Mouse (Mus musculus): ENCODE data around the gene Gas6. TPM values are rescaled to one million over a fixed set of nuclear protein-coding genes. Genes with fewer than 3 reads are reported as not detected.

The Gas6 gene
- polyA plus RNA-seq, 1 experiment from 2014 or later, result 101 TPM

- no peak overlapping the region for H3K27ac ChIP-seq (replicated peaks)
- no peak; the same call in 1 of the 2 replicates for ATAC-seq (ENCODE audit: extremely low read depth, insufficient number of reproducible peaks, low FRiP score, low TSS enrichment)
- H3K4me3 ChIP-seq, result no peak overlapping the region
- WGBS, result 70% methylated on average over 17 of the region's 17 CpGs
- H3K4me1 ChIP-seq, result no peaks in the 10 kb centered on the region; the same call in 1 of the 2 replicates
- H3K36me3 ChIP-seq, result peaks cover 19% of the 10 kb centered on the region
- H3K27me3 ChIP-seq (replicated peaks), result 0 out of 2 replicates have a peak, but pooled peaks cover 3% of the 10 kb centered on the region
- no peaks in the 10 kb centered on the region for H3K9me3 ChIP-seq
- H3K4me2 ChIP-seq, result no peak overlapping the region
- H3K9ac ChIP-seq, result no peak overlapping the region
Measured at GRCm38 (mm10) chr8:13461085-13461765, 33.1 kb downstream of the Gas6 start.

GRCm38 (mm10) chr8:13459431-13459830, 34.9 kb downstream of the Gas6 start:
- Histone ChIP-seq H3K9ac (no peak overlapping the region), H3K4me2 (no peak overlapping the region), H3K27me3 (replicated peaks) (0 out of 2 replicates have a peak, but pooled peaks cover 3% of the 10 kb centered on the region), H3K27ac (replicated peaks) (no peak overlapping the region), H3K4me1 (no peaks in the 10 kb centered on the region; the same call in 1 of the 2 replicates), H3K9me3 (no peaks in the 10 kb centered on the region), H3K36me3 (peaks cover 4% of the 10 kb centered on the region; the same call in 1 of the 2 replicates), H3K4me3 (no peak overlapping the region)
- no peak for ATAC-seq (ENCODE audit: extremely low read depth, insufficient number of reproducible peaks, low FRiP score, low TSS enrichment)
- 80% methylated on average over 4 of the region's 4 CpGs for WGBS

GRCm38 (mm10) chr8:13455295-13455694, 39.0 kb downstream of the Gas6 start:
- H3K36me3 ChIP-seq, result no peaks in the 10 kb centered on the region
- no peaks in the 10 kb centered on the region for H3K4me1 ChIP-seq
- H3K27me3 ChIP-seq (replicated peaks), result peaks cover 3% of the 10 kb centered on the region
- no peak overlapping the region for H3K9ac ChIP-seq
- no peaks in the 10 kb centered on the region for H3K9me3 ChIP-seq
- WGBS, result 27% methylated on average over 2 of the region's 2 CpGs
- no peak overlapping the region for H3K4me2 ChIP-seq
- H3K4me3 ChIP-seq, result no peak overlapping the region
- no peak overlapping the region for H3K27ac ChIP-seq (replicated peaks)
- ATAC-seq (ENCODE audit: extremely low read depth, insufficient number of reproducible peaks, low FRiP score, low TSS enrichment), result no peak

GRCm38 (mm10) chr8:13454341-13455113, 39.8 kb downstream of the Gas6 start:
- no peaks in the 10 kb centered on the region for H3K9me3 ChIP-seq
- no peak overlapping the region for H3K4me3 ChIP-seq
- no peak overlapping the region for H3K9ac ChIP-seq
- H3K27me3 ChIP-seq (replicated peaks), result peaks cover 3% of the 10 kb centered on the region
- H3K27ac ChIP-seq (replicated peaks), result no peak overlapping the region
- 66% methylated on average over 8 of the region's 8 CpGs for WGBS
- H3K36me3 ChIP-seq, result no peaks in the 10 kb centered on the region
- ATAC-seq (ENCODE audit: extremely low read depth, insufficient number of reproducible peaks, low FRiP score, low TSS enrichment), result no peak
- H3K4me2 ChIP-seq, result no peak overlapping the region
- H3K4me1 ChIP-seq, result no peaks in the 10 kb centered on the region

GRCm38 (mm10) chr8:13451747-13452277, 42.5 kb downstream of the Gas6 start:
- Histone ChIP-seq H3K9me3 (no peaks in the 10 kb centered on the region), H3K27me3 (replicated peaks) (peaks cover 11% of the 10 kb centered on the region), H3K4me3 (no peak overlapping the region), H3K9ac (no peak overlapping the region), H3K4me1 (no peaks in the 10 kb centered on the region), H3K27ac (replicated peaks) (no peak overlapping the region), H3K36me3 (no peaks in the 10 kb centered on the region), H3K4me2 (no peak overlapping the region)
- no peak for ATAC-seq (ENCODE audit: extremely low read depth, insufficient number of reproducible peaks, low FRiP score, low TSS enrichment)
- 63% methylated on average over 6 of the region's 6 CpGs for WGBS

GRCm38 (mm10) chr8:13448145-13448544, 46.1 kb downstream of the Gas6 start:
- 46% methylated on average over 4 of the region's 4 CpGs for whole genome bisulfite sequencing
- H3K4me2 ChIP-seq, result no peak overlapping the region
- H3K36me3 ChIP-seq, result no peaks in the 10 kb centered on the region
- no peak overlapping the region for H3K27ac ChIP-seq (replicated peaks)
- H3K27me3 ChIP-seq (replicated peaks), result peaks cover 12% of the 10 kb centered on the region
- no peaks in the 10 kb centered on the region for H3K4me1 ChIP-seq
- H3K4me3 ChIP-seq, result no peak overlapping the region
- no peak overlapping the region for H3K9ac ChIP-seq
- no peaks in the 10 kb centered on the region for H3K9me3 ChIP-seq
- no peak for ATAC-seq (ENCODE audit: extremely low read depth, insufficient number of reproducible peaks, low FRiP score, low TSS enrichment)

- ATAC-seq (ENCODE audit: extremely low read depth, insufficient number of reproducible peaks, low FRiP score, low TSS enrichment), result no peak
- H3K27me3 ChIP-seq (replicated peaks), result peaks cover 12% of the 10 kb centered on the region
- 86% methylated on average over 6 of the region's 6 CpGs for WGBS
Measured at GRCm38 (mm10) chr8:13446456-13446855, 47.8 kb downstream of the Gas6 start.

GRCm38 (mm10) chr8:13442152-13442551, 52.1 kb downstream of the Gas6 start:
- Histone ChIP-seq H3K9ac (no peak overlapping the region), H3K36me3 (no peaks in the 10 kb centered on the region), H3K27me3 (replicated peaks) (peaks cover 19% of the 10 kb centered on the region), H3K9me3 (no peaks in the 10 kb centered on the region), H3K4me2 (no peak overlapping the region), H3K4me1 (no peaks in the 10 kb centered on the region), H3K27ac (replicated peaks) (no peak overlapping the region), H3K4me3 (no peak overlapping the region)
- 82% methylated on average over 2 of the region's 2 CpGs for WGBS
- ATAC-seq (ENCODE audit: extremely low read depth, insufficient number of reproducible peaks, low FRiP score, low TSS enrichment), result no peak

More at GRCm38 (mm10) chr8:13446456-13446855, 47.8 kb downstream of the Gas6 start:
- Histone ChIP-seq H3K4me1 (no peaks in the 10 kb centered on the region), H3K9ac (no peak overlapping the region), H3K27ac (replicated peaks) (no peak overlapping the region), H3K4me3 (no peak overlapping the region), H3K4me2 (no peak overlapping the region), H3K36me3 (no peaks in the 10 kb centered on the region), H3K9me3 (no peaks in the 10 kb centered on the region)

- H3K4me2 ChIP-seq, result no peak overlapping the region
- WGBS, result 83% methylated on average over 2 of the region's 2 CpGs
- ATAC-seq (ENCODE audit: extremely low read depth, insufficient number of reproducible peaks, low FRiP score, low TSS enrichment), result no peak
- H3K4me1 ChIP-seq, result no peaks in the 10 kb centered on the region
- H3K27ac ChIP-seq (replicated peaks), result no peak overlapping the region
- peaks cover 51% of the 10 kb centered on the region for H3K27me3 ChIP-seq (replicated peaks)
- H3K4me3 ChIP-seq, result no peak overlapping the region
- H3K9me3 ChIP-seq, result no peaks in the 10 kb centered on the region
- no peak overlapping the region for H3K9ac ChIP-seq
- no peaks in the 10 kb centered on the region for H3K36me3 ChIP-seq
Measured at GRCm38 (mm10) chr8:13437531-13437930, 56.8 kb downstream of the Gas6 start.

- Histone ChIP-seq H3K27me3 (replicated peaks) (peaks cover 51% of the 10 kb centered on the region), H3K4me1 (no peaks in the 10 kb centered on the region), H3K27ac (replicated peaks) (no peak overlapping the region), H3K9ac (no peak overlapping the region), H3K4me2 (0 out of 2 replicates have a peak overlapping the region, but pooled peaks have one; percentile 16), H3K36me3 (no peaks in the 10 kb centered on the region), H3K9me3 (no peaks in the 10 kb centered on the region), H3K4me3 (0 out of 2 replicates have a peak overlapping the region, but pooled peaks have one; percentile 2)
- 14% methylated on average over 8 of the region's 8 CpGs for WGBS
- ATAC-seq (ENCODE audit: extremely low read depth, insufficient number of reproducible peaks, low FRiP score, low TSS enrichment), result no peak
Measured at GRCm38 (mm10) chr8:13436052-13436451, 58.2 kb downstream of the Gas6 start.

GRCm38 (mm10) chr8:13434889-13435288, 59.4 kb downstream of the Gas6 start, which contains the start of gene Tmem255b:
Gene Tmem255b, plus strand, starts transcription at chr8:13435189.
- no peak within 1 kb of the TSS for H3K27ac ChIP-seq (replicated peaks)
- 0 out of 2 replicates have a peak within 1 kb of the TSS, but pooled peaks have one; percentile 2 for H3K4me3 ChIP-seq
- WGBS, result 30% methylated on average over 10 of the region's 10 CpGs
- no peak within 1 kb of the TSS for H3K9ac ChIP-seq
- ATAC-seq (ENCODE audit: extremely low read depth, insufficient number of reproducible peaks, low FRiP score, low TSS enrichment), result no peak
- H3K27me3 ChIP-seq (replicated peaks), result peaks cover 51% of the 10 kb centered on the region
- no peaks in the 10 kb centered on the region for H3K36me3 ChIP-seq
- H3K4me2 ChIP-seq, result 0 out of 2 replicates have a peak within 1 kb of the TSS, but pooled peaks have one; percentile 16
- no peaks in the 10 kb centered on the region for H3K9me3 ChIP-seq
- H3K4me1 ChIP-seq, result no peaks in the 10 kb centered on the region

Data from heart, embryonic 13.5 days (tissue).